Mouse (Mus musculus): ENCODE data around the gene Btrc. TPM values are rescaled to one million over a fixed set of nuclear protein-coding genes. Genes with fewer than 3 reads are reported as not detected.
A peak's percentile ranks its signal among the peaks of the same experiment; 100 is the strongest.
"Not testable (repeated sequence)": the region's sequence is repeated elsewhere in the genome, so short reads cannot be mapped to it uniquely, and the experiment has no call there.

Btrc gene
- polyA plus RNA-seq, 1 experiment from 2014 or later = 30.9 TPM

- peak overlapping the region; percentile 81 for H3K4me2 ChIP-seq (ENCODE audit: low read depth, low read length)
- no peak overlapping the region for H3K27ac ChIP-seq (ENCODE audit: low read length)
- peak overlapping the region; percentile 54 for H3K4me3 ChIP-seq (ENCODE audit: low read length)
- peaks cover 36% of the 10 kb centered on the region for H3K27me3 ChIP-seq (ENCODE audit: control insufficient read depth, insufficient read depth, low read length)
- H3K4me1 ChIP-seq (ENCODE audit: control insufficient read depth, insufficient read depth, low read length) = peaks cover 13% of the 10 kb centered on the region
- 0 out of 2 replicates have a peak, but pooled peaks have one; percentile 3 for ATAC-seq (replicated peaks; ENCODE audit: extremely low read depth, insufficient read depth, low FRiP score)
- no peak overlapping the region for H3K9ac ChIP-seq (ENCODE audit: low read length)
- WGBS = 40% methylated on average over 8 of the region's 8 CpGs
- no peaks in the 10 kb centered on the region for H3K9me3 ChIP-seq (replicated peaks; ENCODE audit: control insufficient read depth, low read length)
- no peaks in the 10 kb centered on the region for H3K36me3 ChIP-seq (ENCODE audit: control insufficient read depth, insufficient read depth)
Observed at GRCm38 (mm10) chr19:45540657-45541408, 177.3 kb downstream of the Btrc start.

GRCm38 (mm10) chr19:45541409-45542041, 178.0 kb downstream of the Btrc start:
- no peaks in the 10 kb centered on the region for H3K36me3 ChIP-seq (ENCODE audit: control insufficient read depth, insufficient read depth)
- peak; percentile 44 for ATAC-seq (replicated peaks; ENCODE audit: extremely low read depth, insufficient read depth, low FRiP score)
- peaks cover 13% of the 10 kb centered on the region for H3K4me1 ChIP-seq (ENCODE audit: control insufficient read depth, insufficient read depth, low read length)
- H3K27ac ChIP-seq (ENCODE audit: low read length) = no peak overlapping the region
- peaks cover 41% of the 10 kb centered on the region for H3K27me3 ChIP-seq (ENCODE audit: control insufficient read depth, insufficient read depth, low read length)
- peak overlapping the region; percentile 71 for H3K9ac ChIP-seq (ENCODE audit: low read length)
- H3K4me3 ChIP-seq (ENCODE audit: low read length) = peak overlapping the region; percentile 54
- no peaks in the 10 kb centered on the region for H3K9me3 ChIP-seq (replicated peaks; ENCODE audit: control insufficient read depth, low read length)
- peak overlapping the region; percentile 81 for H3K4me2 ChIP-seq (ENCODE audit: low read depth, low read length)
- under 1% methylated on average over 55 of the region's 58 CpGs for WGBS

GRCm38 (mm10) chr19:45542061-45542460, 178.5 kb downstream of the Btrc start:
- peaks cover 41% of the 10 kb centered on the region for H3K27me3 ChIP-seq (ENCODE audit: control insufficient read depth, insufficient read depth, low read length)
- peak overlapping the region; percentile 81 for H3K4me2 ChIP-seq (ENCODE audit: low read depth, low read length)
- ATAC-seq (replicated peaks; ENCODE audit: extremely low read depth, insufficient read depth, low FRiP score) = no peak
- peak overlapping the region; percentile 54 for H3K4me3 ChIP-seq (ENCODE audit: low read length)
- peaks cover 13% of the 10 kb centered on the region for H3K4me1 ChIP-seq (ENCODE audit: control insufficient read depth, insufficient read depth, low read length)
- no peaks in the 10 kb centered on the region for H3K36me3 ChIP-seq (ENCODE audit: control insufficient read depth, insufficient read depth)
- H3K27ac ChIP-seq (ENCODE audit: low read length) = no peak overlapping the region
- peak overlapping the region; percentile 71 for H3K9ac ChIP-seq (ENCODE audit: low read length)
- WGBS = 20% methylated on average over 3 of the region's 3 CpGs
- H3K9me3 ChIP-seq (replicated peaks; ENCODE audit: control insufficient read depth, low read length) = no peaks in the 10 kb centered on the region

- Histone ChIP-seq H3K36me3 (ENCODE audit: control insufficient read depth, insufficient read depth) (no peaks in the 10 kb centered on the region), H3K4me1 (ENCODE audit: control insufficient read depth, insufficient read depth, low read length) (peaks cover 13% of the 10 kb centered on the region), H3K4me3 (ENCODE audit: low read length) (peak overlapping the region; percentile 55), H3K9ac (ENCODE audit: low read length) (peak overlapping the region; percentile 60), H3K27me3 (ENCODE audit: control insufficient read depth, insufficient read depth, low read length) (peaks cover 41% of the 10 kb centered on the region), H3K4me2 (ENCODE audit: low read depth, low read length) (peak overlapping the region; percentile 92), H3K27ac (ENCODE audit: low read length) (no peak overlapping the region), H3K9me3 (replicated peaks; ENCODE audit: control insufficient read depth, low read length) (no peaks in the 10 kb centered on the region)
- WGBS = 4% methylated on average over 20 of the region's 26 CpGs
- ATAC-seq (replicated peaks; ENCODE audit: extremely low read depth, insufficient read depth, low FRiP score) = 0 out of 2 replicates have a peak, but pooled peaks have one; percentile 21
Observed at GRCm38 (mm10) chr19:45544152-45544924, 180.8 kb downstream of the Btrc start.

GRCm38 (mm10) chr19:45544925-45545321, 181.4 kb downstream of the Btrc start:
- Histone ChIP-seq H3K27ac (ENCODE audit: low read length) (no peak overlapping the region), H3K27me3 (ENCODE audit: control insufficient read depth, insufficient read depth, low read length) (peaks cover 41% of the 10 kb centered on the region), H3K4me2 (ENCODE audit: low read depth, low read length) (peak overlapping the region; percentile 92), H3K9ac (ENCODE audit: low read length) (peak overlapping the region; percentile 60), H3K4me3 (ENCODE audit: low read length) (peak overlapping the region; percentile 55), H3K4me1 (ENCODE audit: control insufficient read depth, insufficient read depth, low read length) (peaks cover 13% of the 10 kb centered on the region), H3K9me3 (replicated peaks; ENCODE audit: control insufficient read depth, low read length) (no peaks in the 10 kb centered on the region), H3K36me3 (ENCODE audit: control insufficient read depth, insufficient read depth) (no peaks in the 10 kb centered on the region)
- peak; percentile 69 for ATAC-seq (replicated peaks; ENCODE audit: extremely low read depth, insufficient read depth, low FRiP score)
- WGBS = under 1% methylated on average over 30 of the region's 30 CpGs

GRCm38 (mm10) chr19:45548196-45548595, 184.7 kb downstream of the Btrc start:
- not testable (repeated sequence) for H3K9me3 ChIP-seq (replicated peaks; ENCODE audit: control insufficient read depth, low read length); H3K9ac ChIP-seq (ENCODE audit: low read length); H3K27ac ChIP-seq (ENCODE audit: low read length); ATAC-seq (replicated peaks; ENCODE audit: extremely low read depth, insufficient read depth, low FRiP score); H3K4me2 ChIP-seq (ENCODE audit: low read depth, low read length); H3K36me3 ChIP-seq (ENCODE audit: control insufficient read depth, insufficient read depth); H3K4me3 ChIP-seq (ENCODE audit: low read length); H3K4me1 ChIP-seq (ENCODE audit: control insufficient read depth, insufficient read depth, low read length)
- peaks cover 16% of the 10 kb centered on the region for H3K27me3 ChIP-seq (ENCODE audit: control insufficient read depth, insufficient read depth, low read length)

- no peak overlapping the region for H3K27ac ChIP-seq (ENCODE audit: low read length)
- H3K36me3 ChIP-seq (ENCODE audit: control insufficient read depth, insufficient read depth) = peaks cover 9% of the 10 kb centered on the region
- H3K9me3 ChIP-seq (replicated peaks; ENCODE audit: control insufficient read depth, low read length) = no peaks in the 10 kb centered on the region
- H3K4me3 ChIP-seq (ENCODE audit: low read length) = no peak overlapping the region
- peaks cover 6% of the 10 kb centered on the region; the same call in 1 of the 2 replicates for H3K4me1 ChIP-seq (ENCODE audit: control insufficient read depth, insufficient read depth, low read length)
- H3K4me2 ChIP-seq (ENCODE audit: low read depth, low read length) = no peak overlapping the region
- peaks cover 11% of the 10 kb centered on the region for H3K27me3 ChIP-seq (ENCODE audit: control insufficient read depth, insufficient read depth, low read length)
- H3K9ac ChIP-seq (ENCODE audit: low read length) = no peak overlapping the region
- 81% methylated on average over 23 of the region's 23 CpGs for WGBS
- ATAC-seq (replicated peaks; ENCODE audit: extremely low read depth, insufficient read depth, low FRiP score) = no peak
Observed at GRCm38 (mm10) chr19:45549128-45549915, 185.8 kb downstream of the Btrc start.

GRCm38 (mm10) chr19:45549948-45550347, 186.4 kb downstream of the Btrc start:
- no peak overlapping the region for H3K27ac ChIP-seq (ENCODE audit: low read length)
- 66% methylated on average over 4 of the region's 4 CpGs for whole genome bisulfite sequencing
- peaks cover 15% of the 10 kb centered on the region for H3K36me3 ChIP-seq (ENCODE audit: control insufficient read depth, insufficient read depth)
- H3K27me3 ChIP-seq (ENCODE audit: control insufficient read depth, insufficient read depth, low read length) = peaks cover 11% of the 10 kb centered on the region
- no peak overlapping the region for H3K4me2 ChIP-seq (ENCODE audit: low read depth, low read length)
- no peak for ATAC-seq (replicated peaks; ENCODE audit: extremely low read depth, insufficient read depth, low FRiP score)
- peaks cover 3% of the 10 kb centered on the region; the same call in 1 of the 2 replicates for H3K4me1 ChIP-seq (ENCODE audit: control insufficient read depth, insufficient read depth, low read length)
- no peaks in the 10 kb centered on the region for H3K9me3 ChIP-seq (replicated peaks; ENCODE audit: control insufficient read depth, low read length)
- H3K4me3 ChIP-seq (ENCODE audit: low read length) = no peak overlapping the region
- H3K9ac ChIP-seq (ENCODE audit: low read length) = no peak overlapping the region
